Mouse (Mus musculus) MEL (cell line): ENCODE results near the gene Coro1b. TPM values are rescaled to one million over a fixed set of nuclear protein-coding genes. Genes with fewer than 3 reads are reported as not detected.
A peak's percentile ranks its signal among the peaks of the same experiment; 100 is the strongest.

ENCODE experiments used
- DNase-seq: peaks from one replicate; pipeline ENCODE4 v3.0.0; 2011; ENCODE audit warnings: low read depth, low spot score
- H3K27ac ChIP-seq: 2 replicates; pipeline ENCODE4 v1.5.1; 2012; ENCODE audit warnings: low read depth, mild to moderate bottlenecking, control low read depth, low read length, moderate library complexity; ENCODE audit not compliant: control insufficient read depth
- H3K27me3 ChIP-seq, 2 experiments: fragments of 150-350 bp in 1 of 2; sonication (generic) in 1 of 2; 2 replicates each; pipeline ENCODE4 v1.6.1; 2012; ENCODE audit warnings: low read length in 2 of 2, mild to moderate bottlenecking in 2 of 2, improper control_type of control experiment in 1 of 2, moderate library complexity in 1 of 2; ENCODE audit not compliant: insufficient read depth in 2 of 2, control insufficient read depth in 1 of 2
- H3K36me3 ChIP-seq, 2 experiments: 2 replicates each; pipeline ENCODE4 v1.6.1; 2012 to 2014; ENCODE audit warnings: low read length in 2 of 2, improper control_type of control experiment in 1 of 2, inconsistent platforms in 1 of 2, mild to moderate bottlenecking in 1 of 2; ENCODE audit not compliant: insufficient read depth in 2 of 2, control insufficient read depth in 1 of 2
- H3K4me1 ChIP-seq, 2 experiments: fragments of 150-350 bp in 1 of 2; sonication (generic) in 1 of 2; 2 replicates each; pipeline ENCODE4 v1.6.1; 2012; ENCODE audit warnings: low read length in 2 of 2, improper control_type of control experiment in 1 of 2, mild to moderate bottlenecking in 1 of 2; ENCODE audit not compliant: insufficient read depth in 2 of 2, control insufficient read depth in 1 of 2
- H3K4me3 ChIP-seq, 2 experiments: fragments of 150-350 bp in 1 of 2; sonication (generic) in 1 of 2; 2 replicates each; pipeline ENCODE4 v1.5.1; 2012; ENCODE audit warnings: low read depth in 2 of 2, low read length in 2 of 2, mild to moderate bottlenecking in 2 of 2, moderate library complexity in 2 of 2, control low read depth in 1 of 2, improper control_type of control experiment in 1 of 2; ENCODE audit not compliant: control insufficient read depth in 1 of 2, insufficient read depth in 1 of 2
- H3K79me2 ChIP-seq: 2 replicates; pipeline ENCODE4 v1.6.1; 2012; ENCODE audit warnings: mild to moderate bottlenecking, low read length, moderate library complexity; ENCODE audit not compliant: control insufficient read depth, poor library complexity, insufficient read depth
- H3K9ac ChIP-seq: 2 replicates; pipeline ENCODE4 v1.6.1; 2012; ENCODE audit warnings: low read depth, mild to moderate bottlenecking, control low read depth, low read length, moderate library complexity; ENCODE audit not compliant: control insufficient read depth, poor library complexity, severe bottlenecking
- H3K9me3 ChIP-seq: fragments of 150-350 bp; sonication (generic); replicated peaks from 2 replicates; pipeline ENCODE4 v1.6.1; 2012; ENCODE audit warnings: mild to moderate bottlenecking, low read length, improper control_type of control experiment, moderate library complexity; ENCODE audit not compliant: insufficient read depth
- BHLHE40 ChIP-seq: IDR thresholded peaks from 2 replicates; pipeline ENCODE4 v1.6.1; 2012; ENCODE audit warnings: low read depth, mild to moderate bottlenecking, inconsistent platforms, low read length, improper control_type of control experiment, borderline replicate concordance
- CHD1 ChIP-seq: IDR thresholded peaks from 2 replicates; pipeline ENCODE4 v1.6.1; 2012; ENCODE audit warnings: low read depth, mild to moderate bottlenecking, inconsistent platforms, low read length, improper control_type of control experiment
- CHD2 ChIP-seq: IDR thresholded peaks from 2 replicates; pipeline ENCODE4 v1.6.1; 2011; ENCODE audit warnings: low read length, improper control_type of control experiment
- CTCF ChIP-seq, 3 experiments: IDR thresholded peaks in 2 of 3; conservative IDR thresholded peaks in 1 of 3; 2 replicates each; pipeline ENCODE4 v1.5.1; 2011 to 2012; ENCODE audit warnings: low read length in 3 of 3, low read depth in 2 of 3, mild to moderate bottlenecking in 2 of 3, improper control_type of control experiment in 1 of 3, inconsistent platforms in 1 of 3, mixed read lengths in 1 of 3, moderate library complexity in 1 of 3; ENCODE audit not compliant: control insufficient read depth in 1 of 3, insufficient read depth in 1 of 3, poor library complexity in 1 of 3, severe bottlenecking in 1 of 3
- E2F4 ChIP-seq: IDR thresholded peaks from 2 replicates; pipeline ENCODE4 v1.6.1; 2011; ENCODE audit warnings: low read depth, low read length, improper control_type of control experiment, borderline replicate concordance
- ELF1 ChIP-seq: IDR thresholded peaks from 2 replicates; pipeline ENCODE4 v1.6.1; 2014; ENCODE audit warnings: low read depth, mild to moderate bottlenecking, inconsistent platforms, low read length, improper control_type of control experiment, moderate library complexity
- EP300 ChIP-seq, 2 experiments: IDR thresholded peaks; 2 replicates each; pipeline ENCODE4 v1.6.1; 2011; ENCODE audit warnings: improper control_type of control experiment in 2 of 2, low read length in 2 of 2, low read depth in 1 of 2, mild to moderate bottlenecking in 1 of 2
- ETS1 ChIP-seq: IDR thresholded peaks from 2 replicates; pipeline ENCODE4 v1.6.1; 2012; ENCODE audit warnings: low read depth, mild to moderate bottlenecking, inconsistent platforms, low read length, improper control_type of control experiment, moderate library complexity
- GABPA ChIP-seq: IDR thresholded peaks from 2 replicates; pipeline ENCODE4 v1.6.1; 2012; ENCODE audit warnings: low read depth, mild to moderate bottlenecking, inconsistent platforms, low read length, improper control_type of control experiment, moderate library complexity
- GATA1 ChIP-seq: IDR thresholded peaks from 2 replicates; pipeline ENCODE4 v1.6.1; 2011; ENCODE audit warnings: low read depth, low read length, improper control_type of control experiment
- HCFC1 ChIP-seq: IDR thresholded peaks from 2 replicates; pipeline ENCODE4 v1.6.1; 2012; ENCODE audit warnings: low read depth, mild to moderate bottlenecking, inconsistent platforms, low read length, improper control_type of control experiment, moderate library complexity
- JUND ChIP-seq: IDR thresholded peaks from 2 replicates; pipeline ENCODE4 v1.6.1; 2011; ENCODE audit warnings: low read depth, mild to moderate bottlenecking, improper control_type of control experiment, low read length
- KAT2A ChIP-seq: conservative IDR thresholded peaks from 2 replicates; pipeline ENCODE4 v1.6.1; 2012; ENCODE audit warnings: low read depth, low read length, improper control_type of control experiment, inconsistent platforms
- MAFK ChIP-seq: IDR thresholded peaks from 2 replicates; pipeline ENCODE4 v1.6.1; 2011; ENCODE audit warnings: low read depth, mild to moderate bottlenecking, low read length, improper control_type of control experiment, borderline replicate concordance
- MAX ChIP-seq: IDR thresholded peaks from 2 replicates; pipeline ENCODE4 v1.6.1; 2011; ENCODE audit warnings: low read length, improper control_type of control experiment
- MAZ ChIP-seq: IDR thresholded peaks from 2 replicates; pipeline ENCODE4 v1.6.1; 2012; ENCODE audit warnings: low read depth, mild to moderate bottlenecking, inconsistent platforms, low read length, improper control_type of control experiment
- MEF2A ChIP-seq: IDR thresholded peaks from 2 replicates; pipeline ENCODE4 v1.6.1; 2014; ENCODE audit warnings: low read depth, mild to moderate bottlenecking, inconsistent platforms, low read length, improper control_type of control experiment; ENCODE audit not compliant: poor library complexity, insufficient replicate concordance, severe bottlenecking; ENCODE audit errors: extremely low read depth
- MXI1 ChIP-seq: IDR thresholded peaks from 2 replicates; pipeline ENCODE4 v1.6.1; 2011; ENCODE audit warnings: mild to moderate bottlenecking, low read depth, low read length, improper control_type of control experiment
- MYB ChIP-seq: IDR thresholded peaks from 2 replicates; pipeline ENCODE4 v1.6.1; 2011; ENCODE audit warnings: mild to moderate bottlenecking, low read depth, low read length, improper control_type of control experiment
- MYC ChIP-seq: IDR thresholded peaks from 2 replicates; pipeline ENCODE4 v1.6.1; 2011; ENCODE audit warnings: low read depth, mild to moderate bottlenecking, low read length, improper control_type of control experiment, moderate library complexity
- NELFE ChIP-seq: IDR thresholded peaks from 2 replicates; pipeline ENCODE4 v1.6.1; 2011; ENCODE audit warnings: low read depth, low read length, improper control_type of control experiment
- NRF1 ChIP-seq: IDR thresholded peaks from 2 replicates; pipeline ENCODE4 v1.6.1; 2014; ENCODE audit warnings: low read depth, mild to moderate bottlenecking, inconsistent platforms, low read length, improper control_type of control experiment, moderate library complexity; ENCODE audit not compliant: poor library complexity, insufficient read depth, severe bottlenecking
- POLR2A ChIP-seq, 2 experiments: IDR thresholded peaks; 2 replicates each; pipeline ENCODE4 v1.6.1; 2011 to 2012; ENCODE audit warnings: low read length in 2 of 2, mild to moderate bottlenecking in 2 of 2, control low read depth in 1 of 2, improper control_type of control experiment in 1 of 2, low read depth in 1 of 2, moderate library complexity in 1 of 2; ENCODE audit not compliant: control insufficient read depth in 1 of 2, insufficient read depth in 1 of 2, poor library complexity in 1 of 2
- POLR2AphosphoS2 ChIP-seq: IDR thresholded peaks from 2 replicates; pipeline ENCODE4 v1.6.1; 2011; ENCODE audit warnings: low read length, improper control_type of control experiment
- POLR2AphosphoS5 ChIP-seq: IDR thresholded peaks from 2 replicates; pipeline ENCODE4 v1.6.1; 2012; ENCODE audit warnings: low read depth, borderline replicate concordance, mild to moderate bottlenecking, inconsistent platforms, low read length, moderate library complexity, mixed read lengths
- RAD21 ChIP-seq: IDR thresholded peaks from 2 replicates; pipeline ENCODE4 v1.6.1; 2011; ENCODE audit warnings: mild to moderate bottlenecking, low read depth, low read length, improper control_type of control experiment
- RCOR1 ChIP-seq: IDR thresholded peaks from 2 replicates; pipeline ENCODE4 v1.6.1; 2012; ENCODE audit warnings: low read depth, mild to moderate bottlenecking, inconsistent platforms, low read length, improper control_type of control experiment
- SIN3A ChIP-seq: IDR thresholded peaks from 2 replicates; pipeline ENCODE4 v1.6.1; 2012; ENCODE audit warnings: low read length, improper control_type of control experiment, inconsistent platforms
- SMC3 ChIP-seq: IDR thresholded peaks from 2 replicates; pipeline ENCODE4 v1.6.1; 2011; ENCODE audit warnings: low read depth, low read length, improper control_type of control experiment
- TAL1 ChIP-seq: IDR thresholded peaks from 2 replicates; pipeline ENCODE4 v1.6.1; 2012; ENCODE audit warnings: mild to moderate bottlenecking, inconsistent platforms, low read length, moderate library complexity, mixed read lengths
- TBP ChIP-seq: IDR thresholded peaks from 2 replicates; pipeline ENCODE4 v1.8.0; 2011; ENCODE audit warnings: low read depth, low read length, improper control_type of control experiment
- TCF12 ChIP-seq: IDR thresholded peaks from 2 replicates; pipeline ENCODE4 v1.6.1; 2014; ENCODE audit warnings: low read depth, mild to moderate bottlenecking, inconsistent platforms, low read length, improper control_type of control experiment, moderate library complexity
- UBTF ChIP-seq: IDR thresholded peaks from 2 replicates; pipeline ENCODE4 v1.6.1; 2012; ENCODE audit warnings: low read depth, mild to moderate bottlenecking, inconsistent platforms, low read length, improper control_type of control experiment, moderate library complexity, borderline replicate concordance; ENCODE audit not compliant: insufficient read depth
- USF1 ChIP-seq: IDR thresholded peaks from 2 replicates; pipeline ENCODE4 v1.6.1; 2014; ENCODE audit warnings: low read depth, mild to moderate bottlenecking, inconsistent platforms, low read length, improper control_type of control experiment, moderate library complexity
- USF2 ChIP-seq, 2 experiments: IDR thresholded peaks; 2 replicates each; pipeline ENCODE4 v1.6.1; 2011 to 2012; ENCODE audit warnings: improper control_type of control experiment in 2 of 2, low read length in 2 of 2, borderline replicate concordance in 1 of 2, inconsistent platforms in 1 of 2, low read depth in 1 of 2, mild to moderate bottlenecking in 1 of 2; ENCODE audit not compliant: insufficient read depth in 1 of 2
- ZKSCAN1 ChIP-seq: IDR thresholded peaks from 2 replicates; pipeline ENCODE4 v1.6.1; 2012; ENCODE audit warnings: low read depth, mild to moderate bottlenecking, inconsistent platforms, low read length, improper control_type of control experiment, moderate library complexity
- ZMIZ1 ChIP-seq: IDR thresholded peaks from 2 replicates; pipeline ENCODE4 v1.6.1; 2012; ENCODE audit warnings: low read depth, mild to moderate bottlenecking, inconsistent platforms, low read length, improper control_type of control experiment, moderate library complexity
- ZNF384 ChIP-seq: IDR thresholded peaks from 2 replicates; pipeline ENCODE4 v1.6.1; 2012; ENCODE audit warnings: low read depth, mild to moderate bottlenecking, inconsistent platforms, low read length, improper control_type of control experiment
- polyA plus RNA-seq, 2 experiments: library from polyadenylated mRNA; stranded (reverse) in 1 of 2; unstranded in 1 of 2; fragments of >175 nt in 1 of 2; fragments of >200 nt in 1 of 2; gene quantifications; 2 replicates each; pipeline versions ENCODE4 v1.2.1 to v1.2.4; 2012; ENCODE audit warnings: low replicate concordance in 2 of 2, low read depth in 1 of 2; ENCODE audit not compliant: insufficient read length in 2 of 2, insufficient read depth in 1 of 2, missing spikeins in 1 of 2
- total RNA-seq: library from RNA; depleted of rRNA; stranded (reverse); fragments of 300-350 nt; gene quantifications from 2 replicates; pipeline ENCODE4 v1.2.3, GENCODE M21; 2012; rRNA removed

Gene Coro1b
- total RNA-seq (54.1 and 55.5 TPM in 2 replicates), polyA plus RNA-seq (100 to 1,000 TPM in 1 of 2 experiments, not detected in 1; 111 TPM)

DNA sequence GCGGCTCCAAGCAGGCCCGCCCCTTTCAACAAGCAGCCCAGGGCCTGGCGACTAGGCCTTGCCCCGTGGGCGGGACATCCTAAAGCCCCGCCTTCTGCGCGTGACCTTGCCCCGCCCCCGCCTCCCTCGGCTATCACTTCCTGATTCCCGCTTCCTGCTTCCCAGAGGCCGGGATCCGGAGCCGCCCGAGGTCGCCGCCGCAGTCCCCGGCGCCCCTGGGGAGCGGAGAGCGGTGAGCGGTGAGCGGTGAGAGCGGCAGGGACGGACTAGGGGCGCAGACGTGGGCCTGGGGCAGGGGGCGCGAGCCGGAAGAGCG, at the start of gene Coro1b:
Coro1b (plus strand) TSS at position 129 of the 316 bp plus-strand sequence.
- H3K9me3 ChIP-seq, result no peaks in the 10 kb centered on the region
- H3K27ac ChIP-seq, result no peak within 1 kb of the TSS
- no peaks in the 10 kb centered on the region for H3K27me3 ChIP-seq
- H3K4me3 ChIP-seq, result peak within 1 kb of the TSS; percentile 73 to 99
- H3K36me3 ChIP-seq, result peaks cover 0 to 3% of the 10 kb centered on the region in 2 experiments; a peak in 1 of 4 replicates
- peak within 1 kb of the TSS; percentile 78 for H3K9ac ChIP-seq
- DNase-seq, result peak; percentile 93
- peaks cover 9% of the 10 kb centered on the region for H3K79me2 ChIP-seq
- H3K4me1 ChIP-seq, result peaks cover 5 to 14% of the 10 kb centered on the region in 2 experiments; a peak in 3 of 4 replicates
- peak; percentile 37; the same call in 1 of the 2 replicates for TF ChIP-seq ZMIZ1
- TF ChIP-seq MEF2A, result no peak
- TF ChIP-seq POLR2AphosphoS2, result peak; percentile 63; the same call in 1 of the 2 replicates
- peak; percentile 76 for TF ChIP-seq HCFC1
- TF ChIP-seq E2F4, result no peak
- TF ChIP-seq MAFK, result no peak
- no peak for TF ChIP-seq POLR2AphosphoS5
- TF ChIP-seq TBP, result no peak
- TF ChIP-seq MXI1, result no peak; the same call in 1 of the 2 replicates
- no peak for TF ChIP-seq CTCF (IDR thresholded peaks at IDR 0.05 in 2 of 3, conservative IDR thresholded peaks at IDR 0.05 in 1 of 3; ENCODE audit: control insufficient read depth in 1 of 3, insufficient read depth in 1 of 3, low read depth in 2 of 3, low read length in 3 of 3, poor library complexity in 1 of 3, severe bottlenecking in 1 of 3)
- no peak for TF ChIP-seq CHD1
- no peak for TF ChIP-seq ZNF384
- TF ChIP-seq GABPA, result no peak
- TF ChIP-seq USF2 (IDR thresholded peaks at IDR 0.05; ENCODE audit: borderline replicate concordance in 1 of 2, insufficient read depth in 1 of 2, low read depth in 1 of 2, low read length in 2 of 2), result no peak
- TF ChIP-seq SMC3, result no peak
- TF ChIP-seq MYC, result no peak
- no peak for TF ChIP-seq RAD21
- TF ChIP-seq NRF1, result peak; percentile 39; the same call in 1 of the 2 replicates
- TF ChIP-seq RCOR1, result no peak
- peak; percentile 68 for TF ChIP-seq NELFE
- TF ChIP-seq MAX, result no peak
- TF ChIP-seq UBTF, result no peak
- no peak for TF ChIP-seq EP300 (IDR thresholded peaks at IDR 0.05; ENCODE audit: low read depth in 1 of 2, low read length in 2 of 2)
- no peak for TF ChIP-seq ETS1
- peak; percentile 47 to 67; a peak in 2 of 4 replicates for TF ChIP-seq POLR2A (IDR thresholded peaks at IDR 0.05; ENCODE audit: control insufficient read depth in 1 of 2, insufficient read depth in 1 of 2, low read depth in 1 of 2, low read length in 2 of 2, poor library complexity in 1 of 2)
- peak; percentile 97 for TF ChIP-seq BHLHE40
- TF ChIP-seq JUND, result no peak
- peak; percentile 51 for TF ChIP-seq SIN3A
- TF ChIP-seq ZKSCAN1, result no peak
- TF ChIP-seq MAZ, result peak; percentile 21; the same call in 1 of the 2 replicates
- TF ChIP-seq GATA1, result no peak
- TF ChIP-seq USF1, result peak; percentile 85
- no peak for TF ChIP-seq KAT2A
- peak; percentile 96 for TF ChIP-seq ELF1
- TF ChIP-seq MYB, result no peak
- TF ChIP-seq TCF12, result no peak
- TF ChIP-seq CHD2, result no peak
- no peak for TF ChIP-seq TAL1
